Mouse (Mus musculus) bone marrow, adult 2 months (tissue): ENCODE measurements around the gene Ttc13.

Source experiments
- CTCF ChIP-seq: fragments of 200-500 bp; IDR thresholded peaks from 2 replicates; pipeline ENCODE4 v1.5.1; 2011; ENCODE audit warnings: low read length, control low read depth; ENCODE audit not compliant: control insufficient read depth, insufficient read depth
- POLR2A ChIP-seq: fragments of 200-500 bp; IDR thresholded peaks from 2 replicates; pipeline ENCODE4 v1.6.1; 2011; ENCODE audit warnings: low read depth, mild to moderate bottlenecking, control low read depth, low read length, borderline replicate concordance; ENCODE audit not compliant: control insufficient read depth

DNA sequence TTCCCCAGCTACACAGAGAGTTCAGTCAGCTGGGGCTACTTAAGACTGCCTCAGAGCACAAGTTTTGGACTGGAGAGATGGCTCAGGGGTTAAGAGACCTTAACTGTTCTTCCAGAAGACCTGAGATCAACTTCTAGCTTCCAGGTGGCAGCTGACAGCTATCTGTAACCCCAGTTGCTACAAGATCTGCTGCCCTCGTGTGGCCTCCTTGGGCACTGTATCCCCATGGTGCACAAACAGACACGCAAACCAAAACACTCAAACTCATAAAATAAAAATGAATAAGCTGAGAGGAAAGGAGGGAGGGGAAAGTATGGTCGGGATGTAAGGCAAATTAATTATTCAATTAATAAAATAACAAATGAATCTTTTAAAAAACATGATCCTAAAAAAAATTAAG is 36.8 kb upstream of the Ttc13 start:
- TF ChIP-seq CTCF (peak; percentile 64), POLR2A (no peak)
